Mouse (Mus musculus) hematopoietic multipotent progenitor cell, adult 10-12 weeks (in vitro differentiated cells): ENCODE measurements around the gene Ddx5. TPM values are rescaled to one million over a fixed set of nuclear protein-coding genes. Genes with fewer than 3 reads are reported as not detected.

Experiments
- polyA plus RNA-seq: library from polyadenylated mRNA; stranded (reverse); fragments of >175 nt; gene quantifications from 2 replicates; pipeline ENCODE4 v1.2.3, GENCODE M21; 2012; ENCODE audit warnings: low replicate concordance

The Ddx5 gene
- polyA plus RNA-seq: 3,300 and 9,073 TPM in 2 replicates

DNA sequence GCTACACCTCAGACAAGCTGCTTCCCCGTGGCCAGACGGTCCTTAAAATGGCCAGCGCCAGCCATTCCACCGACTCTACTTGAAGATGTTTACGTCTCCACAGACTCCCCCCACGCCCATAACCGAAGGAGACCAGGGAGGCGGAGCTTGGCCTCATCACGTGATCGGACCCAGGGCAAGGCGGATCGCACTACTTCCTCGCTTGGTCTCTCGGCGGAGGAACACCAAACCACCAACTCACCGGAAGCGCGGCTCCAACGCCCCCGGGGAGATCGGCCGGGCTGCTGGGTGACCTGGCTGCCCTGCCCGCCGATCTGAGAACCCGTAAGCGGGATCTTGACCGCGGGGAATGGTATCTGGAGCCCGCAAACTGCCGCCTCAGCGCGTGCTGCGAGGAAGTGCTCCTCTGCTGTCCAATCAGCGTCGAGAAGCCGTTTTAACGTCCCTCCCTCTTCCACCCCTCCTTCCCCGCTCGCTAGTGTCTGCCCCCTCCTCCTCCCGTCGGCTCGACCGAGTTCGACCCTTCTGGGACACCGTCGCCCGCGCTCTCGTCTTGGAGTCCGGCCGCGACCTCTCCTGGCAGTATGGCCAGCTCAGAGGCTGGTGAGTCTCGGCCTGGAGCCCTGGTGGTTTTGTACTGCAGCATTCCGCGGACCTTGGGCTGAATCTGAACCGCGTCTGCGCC is at the start of gene Ddx5, which contains the start of gene Cep95:
TSS of gene Ddx5 (minus strand) at position 411 of the 685 bp plus-strand sequence.
TSS of gene Cep95 (plus strand) at position 478 of the 685 bp plus-strand sequence.

DNA sequence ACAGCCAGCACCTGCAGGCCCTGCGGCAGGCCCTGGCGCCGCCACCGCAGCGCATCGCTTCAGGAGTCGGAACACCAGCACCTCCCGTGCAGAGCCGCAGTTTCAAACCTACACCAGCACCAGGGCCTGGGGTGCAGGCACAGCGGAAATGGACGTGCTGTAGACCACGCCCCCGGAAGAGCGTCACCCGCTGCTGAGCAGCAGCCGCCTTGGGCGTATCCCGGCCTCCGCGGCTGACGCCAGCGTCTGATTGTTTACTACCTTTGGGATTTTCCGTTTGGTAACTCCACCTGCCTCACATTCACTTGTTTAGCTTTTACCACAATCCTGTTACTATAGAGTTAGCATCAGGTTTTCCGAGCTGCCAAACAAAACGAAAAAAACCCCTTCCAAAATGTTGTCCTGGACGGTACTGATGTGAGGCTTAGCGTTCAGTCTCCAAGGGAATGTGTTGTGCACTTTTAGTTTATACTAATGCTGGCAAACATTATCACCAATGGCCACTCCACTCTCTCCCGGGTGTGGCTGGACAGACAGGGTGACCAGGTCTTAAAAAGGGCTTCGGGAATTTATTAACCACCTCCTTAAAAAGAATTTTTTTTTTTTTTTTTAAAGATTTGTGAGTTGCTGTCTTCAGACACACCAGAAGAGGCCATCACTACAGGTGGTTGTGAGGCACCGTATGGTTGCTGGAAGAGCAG is 9.4 kb downstream of the Ddx5 start, which contains the start of gene Polg2:
TSS of gene Polg2 (minus strand) at position 150 of the 701 bp plus-strand sequence.

DNA sequence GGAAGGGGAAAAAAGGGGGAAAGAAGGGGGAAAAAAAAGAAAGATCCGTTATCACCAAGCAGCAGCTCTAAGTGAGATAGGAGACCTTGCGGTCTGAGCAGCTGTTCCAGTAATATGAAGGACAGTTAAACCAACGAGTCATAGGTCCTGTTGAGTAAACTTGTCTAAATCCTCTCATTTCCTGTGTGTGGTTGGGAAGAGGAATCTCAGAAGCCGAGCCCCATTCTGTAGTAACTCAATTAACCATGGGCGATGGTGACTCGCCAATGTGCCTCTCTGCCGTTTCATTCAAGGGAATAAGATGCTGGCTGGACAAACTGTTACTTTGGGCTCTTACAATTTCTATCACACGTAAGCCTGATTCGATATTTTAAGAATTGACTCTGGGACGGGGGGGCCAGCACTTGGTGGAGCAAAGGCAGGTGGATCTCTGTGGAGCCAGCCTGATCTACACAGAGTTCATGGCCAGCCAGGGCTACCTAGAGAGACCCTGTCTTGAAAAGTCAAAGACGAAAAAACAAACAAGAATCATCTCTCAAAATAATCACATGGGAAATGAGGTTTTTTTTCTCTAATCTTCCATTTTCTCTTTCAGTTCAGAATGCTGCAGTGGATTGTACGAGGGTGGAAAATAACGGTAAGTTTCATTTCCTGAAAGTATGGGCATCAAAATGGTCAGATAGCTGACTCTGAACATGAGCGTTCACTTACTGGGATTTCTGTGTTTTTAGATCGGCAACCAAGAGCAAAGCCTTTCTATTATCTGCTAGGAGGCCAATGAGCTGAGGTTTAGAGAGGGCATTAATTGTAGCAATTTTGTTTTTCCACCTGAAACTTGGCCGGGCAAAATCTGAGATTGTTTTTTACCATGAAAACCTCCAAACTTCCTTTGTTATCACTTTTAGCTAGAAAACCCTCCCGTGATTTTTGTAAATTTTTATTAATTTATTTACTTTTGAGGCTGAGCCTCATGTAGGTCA is 37.7 kb downstream of the Ddx5 start, which contains the start of gene Milr1:
TSS of gene Milr1 (plus strand) at position 188 of the 980 bp plus-strand sequence.

DNA sequence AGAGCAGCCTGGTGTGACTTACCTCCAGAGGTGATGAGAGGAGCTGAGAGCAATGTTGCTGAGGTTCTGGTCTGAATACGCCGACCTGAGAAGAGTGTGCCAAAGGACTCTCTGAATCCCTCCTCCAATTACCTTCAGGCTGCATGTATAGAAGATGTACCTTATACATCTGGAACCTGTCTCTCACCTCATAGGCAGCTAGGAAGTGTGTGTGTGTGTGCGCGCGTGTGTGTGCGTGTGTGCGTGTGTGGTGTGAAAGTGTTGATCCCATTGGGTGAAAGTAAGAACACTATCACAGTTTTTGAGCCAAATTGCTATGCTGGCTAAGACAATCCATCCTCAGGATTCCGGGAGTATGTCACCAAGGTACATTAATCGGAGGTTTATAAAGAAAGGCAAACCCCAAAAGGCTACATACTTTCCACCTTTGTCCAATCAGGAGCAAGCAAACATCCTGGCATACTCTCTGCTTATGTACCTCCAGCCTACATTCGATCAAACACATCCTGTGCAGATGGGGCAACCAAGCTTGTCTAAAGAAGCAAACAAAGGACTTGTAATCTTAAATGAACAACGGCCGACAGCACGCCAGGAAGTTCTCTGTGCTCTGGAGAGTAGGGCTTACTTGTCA is 38.7 kb downstream of the Ddx5 start, which contains the start of gene Pecam1:
TSS of gene Pecam1 (minus strand) at position 508 of the 631 bp plus-strand sequence.

Other genes with a start within 250 kb of the Ddx5 start
- gene Tex2, start 175.8 kb downstream of the Ddx5 start, polyA plus RNA-seq: 7.8 and 8.2 TPM in 2 replicates
- gene Pecam1, start 38.6 kb downstream of the Ddx5 start, polyA plus RNA-seq: 10.4 and 15.9 TPM in 2 replicates
- 0.78 and 1.8 TPM in 2 replicates for gene Milr1, start 38.0 kb downstream of the Ddx5 start, polyA plus RNA-seq
- gene Polg2, start 9.6 kb downstream of the Ddx5 start, polyA plus RNA-seq: 3.7 and 4.1 TPM in 2 replicates
- 1.6 and 4.7 TPM in 2 replicates for gene Cep95, start 67 bp upstream of the Ddx5 start, polyA plus RNA-seq
- gene Smurf2, start 131.5 kb upstream of the Ddx5 start, polyA plus RNA-seq: 6.0 and 7.6 TPM in 2 replicates
- 1.7 and 4.2 TPM in 2 replicates for gene Kpna2, start 210.4 kb upstream of the Ddx5 start, polyA plus RNA-seq
- gene 1810010H24Rik, start 236.5 kb upstream of the Ddx5 start, polyA plus RNA-seq: 0.73 and 0.99 TPM in 2 replicates